In genomic region chr15:81298213-81298612, GRCm38 (mm10) we compare ENCODE assay signal across 18 mouse cellular contexts.
DNase-seq lines count a peak whose midpoint lies in the region; TF ChIP-seq lines count a peak whose summit lies in the region.
"Had no signal": no experiment of that assay in that cellular context is flagged by ENCODE, and none has a peak within 500 bp of the region (broad histone marks: within the 10 kb centered on the region; RNA-seq: fewer than 3 reads in every experiment).

No protein-coding gene starts in this region.

- H3K79me2 ChIP-seq in C2C12 (ENCODE audit: control insufficient read depth, insufficient read depth): no peaks in the 10 kb centered on the region
- H3K79me2 ChIP-seq in myocyte (ENCODE audit: control insufficient read depth, insufficient read depth): no peaks in the 10 kb centered on the region

- H3K36me3 ChIP-seq in C2C12 (ENCODE audit: control insufficient read depth, insufficient read depth): no peaks in the 10 kb centered on the region
- no peaks in the 10 kb centered on the region for H3K36me3 ChIP-seq in myocyte (ENCODE audit: control insufficient read depth, insufficient read depth)
- H3K36me3 ChIP-seq: G1E; heart, embryonic 15.5 days; hindbrain, embryonic 13.5 days had no signal

- H3ac ChIP-seq in C2C12 (ENCODE audit: control insufficient read depth, insufficient read length, low read depth) (no peak overlapping the region), myocyte (ENCODE audit: control insufficient read depth, insufficient read length) (no peak overlapping the region)

- peak; percentile 26 to 46 for DNase-seq in adrenal gland, postnatal 36 days
- no peak for DNase-seq in adrenal gland, postnatal 25 days
- peak; percentile 14 to 30 for DNase-seq in kidney, postnatal 36 days
- DNase-seq in kidney, adult 11 months: no peak
- DNase-seq: cerebellum, adult 11 months; cerebellum, adult 9-10 months; cerebellum, postnatal 25 days; forebrain, postnatal 0 days; gastrocnemius, postnatal 14 days; heart, adult 2 months; heart, postnatal 14 days had no signal

- no peaks in the 10 kb centered on the region for H3K27me3 ChIP-seq in C2C12 (ENCODE audit: control insufficient read depth, insufficient read depth, insufficient read length)
- no peaks in the 10 kb centered on the region for H3K27me3 ChIP-seq in myocyte (ENCODE audit: control insufficient read depth, insufficient read depth, insufficient read length)
- H3K27me3 ChIP-seq: forebrain, embryonic 13.5 days; heart, embryonic 15.5 days; hindbrain, embryonic 13.5 days had no signal

- no peak for TF ChIP-seq POLR2A in myocyte (IDR thresholded peaks at IDR 0.05; ENCODE audit: insufficient read length, low read depth)

- no peaks in the 10 kb centered on the region for H3K79me3 ChIP-seq in C2C12 (ENCODE audit: low read depth)

- no peak overlapping the region for H3K4me2 ChIP-seq in myocyte (ENCODE audit: low read depth)
- H3K4me2 ChIP-seq: forebrain, embryonic 13.5 days; heart, embryonic 11.5 days; heart, embryonic 15.5 days; hindbrain, embryonic 13.5 days had no signal

- no peak for TF ChIP-seq CTCF in C2C12 (IDR thresholded peaks at IDR 0.05; ENCODE audit: control insufficient read depth, insufficient read depth, insufficient read length)

- no peak overlapping the region for H3K4me3 ChIP-seq in C2C12 (ENCODE audit: insufficient read depth, poor library complexity, severe bottlenecking)
- H3K4me3 ChIP-seq in myocyte: no peak overlapping the region
- H3K4me3 ChIP-seq: forebrain, embryonic 13.5 days; heart, adult 2 months; heart, embryonic 15.5 days; hindbrain, embryonic 13.5 days had no signal

TF ChIP-seq in C2C12, 6 proteins besides CTCF, POLR2A, EP300 and RAD21:
- TF ChIP-seq USF1 (IDR thresholded peaks at IDR 0.05; ENCODE audit: low read depth) (no peak), MYOG (IDR thresholded peaks at IDR 0.05; ENCODE audit: control insufficient read depth, extremely low read depth, insufficient read length) (no peak), MAX (IDR thresholded peaks at IDR 0.05) (no peak), FOSL1 (IDR thresholded peaks at IDR 0.05; ENCODE audit: insufficient read depth, low read length, poor library complexity, severe bottlenecking) (no peak), CEBPB (IDR thresholded peaks at IDR 0.05; ENCODE audit: low read depth) (peak; percentile 79), MYOD1 (IDR thresholded peaks at IDR 0.05; ENCODE audit: control insufficient read depth, insufficient read length, low read depth) (no peak)

TF ChIP-seq in myocyte, 11 proteins besides CTCF, POLR2A, EP300 and RAD21:
- TF ChIP-seq SRF (IDR thresholded peaks at IDR 0.05; ENCODE audit: control insufficient read depth, insufficient read length, low read depth) (no peak), CEBPB (IDR thresholded peaks at IDR 0.05; ENCODE audit: insufficient read depth, poor library complexity, severe bottlenecking) (peak; percentile 68; the same call in 1 of the 2 replicates)

Comparison
In these comparisons a context has a peak if more than half of its experiments do, and no peak if none do; other contexts are left out.
1. DNase-seq: peak in adrenal gland, postnatal 36 days (2 of 2) and kidney, postnatal 36 days (2 of 2); none in adrenal gland, postnatal 25 days (single experiment) and kidney, adult 11 months (single experiment).